14 mouse cellular contexts compared by ENCODE assay signal in genomic region chr12:106031916-106032315, GRCm38 (mm10). TPM values are rescaled to one million over a fixed set of nuclear protein-coding genes. Genes with fewer than 3 reads are reported as not detected.
A peak's percentile ranks its signal among the peaks of the same experiment; 100 is the strongest.
DNase-seq lines count a peak whose midpoint lies in the region; ATAC-seq lines count a peak whose summit lies in the region.
"Had no signal": no experiment of that assay in that cellular context is flagged by ENCODE, and none has a peak within 500 bp of the region (broad histone marks: within the 10 kb centered on the region; RNA-seq: fewer than 3 reads in every experiment).

No protein-coding gene starts in this region.

- no peak for DNase-seq in liver, embryonic 11.5 days (ENCODE audit: low spot score)
- DNase-seq in liver = no peak
- peak; percentile 47 for DNase-seq in T-cell, adult 2 months (ENCODE audit: low spot score)
- peak; percentile 85 for DNase-seq in induced T-regulatory cell, adult 2 months (ENCODE audit: low read depth)
- DNase-seq in natural killer cell, adult 2 months (ENCODE audit: low spot score in 2 of 2) = peak; percentile 31 to 39
- DNase-seq in adrenal gland, adult 8-10 months = no peak
- no peak for DNase-seq in kidney, postnatal 36 days
- DNase-seq in adrenal gland, postnatal 10 days = no peak
- DNase-seq: cerebellum, postnatal 14 days; kidney, adult 8-10 months; lung, postnatal 4 days; right cerebral cortex, adult 18-20 months had no signal

- H3K9me3 ChIP-seq in liver, embryonic 11.5 days (ENCODE audit: control insufficient read depth, low read length) = no peaks in the 10 kb centered on the region
- H3K9me3 ChIP-seq: limb, embryonic 12.5 days; neural tube, embryonic 12.5 days had no signal

- no peak overlapping the region for H3K9ac ChIP-seq in liver, embryonic 11.5 days (ENCODE audit: low read depth, low read length)
- H3K9ac ChIP-seq: limb, embryonic 12.5 days; neural tube, embryonic 12.5 days had no signal

- H3K36me3 ChIP-seq in liver, embryonic 11.5 days (ENCODE audit: control insufficient read depth, insufficient read depth, low read length) = peaks cover 6% of the 10 kb centered on the region; the same call in 1 of the 2 replicates

- H3K4me3 ChIP-seq in liver, embryonic 11.5 days (ENCODE audit: low read depth, low read length) = no peak overlapping the region
- H3K4me3 ChIP-seq: limb, embryonic 12.5 days; neural tube, embryonic 12.5 days had no signal

- H3K4me2 ChIP-seq in liver, embryonic 11.5 days = peak overlapping the region; percentile 25; the same call in 1 of the 2 replicates
- H3K4me2 ChIP-seq: limb, embryonic 12.5 days; neural tube, embryonic 12.5 days had no signal

- peaks cover 46% of the 10 kb centered on the region for H3K4me1 ChIP-seq in liver, embryonic 11.5 days (replicated peaks; ENCODE audit: control insufficient read depth, insufficient read depth, low read length)
- H3K4me1 ChIP-seq: neural tube, embryonic 12.5 days had no signal

- WGBS in liver, embryonic 11.5 days = 59% methylated on average over 9 of the region's 9 CpGs

- no peaks in the 10 kb centered on the region for H3K27me3 ChIP-seq in liver, embryonic 11.5 days (replicated peaks; ENCODE audit: control insufficient read depth, insufficient read depth, low read length)
- H3K27me3 ChIP-seq: limb, embryonic 12.5 days; neural tube, embryonic 12.5 days had no signal

- no peak overlapping the region; the same call in 1 of the 2 replicates for H3K27ac ChIP-seq in liver, embryonic 11.5 days (ENCODE audit: low read depth, low read length)
- H3K27ac ChIP-seq: limb, embryonic 12.5 days; neural tube, embryonic 12.5 days had no signal

- ATAC-seq in liver, embryonic 11.5 days (replicated peaks; ENCODE audit: low FRiP score) = no peak

RNA-seq across cellular contexts. Expression of gene Vrk1, which starts 21.9 kb away (rescaled TPM):
- 161 and 179 TPM in 2 replicates for polyA plus RNA-seq in liver, embryonic 11.5 days (2014; fragmentation: Nextera tagmentation; extraction: Ambion mirVana)
- total RNA-seq in adrenal gland, adult 8-10 months (2022) = 10 to 100 TPM; 16.4 to 18.0 (median 17.4) TPM
- 10 to 100 TPM; 23.3 to 25.1 TPM for total RNA-seq in adrenal gland, postnatal 10 days (2021)

Comparison
In these comparisons a context has a peak if more than half of its experiments do, and no peak if none do; other contexts are left out.
1. DNase-seq: peak in T-cell, adult 2 months (single experiment), induced T-regulatory cell, adult 2 months (single experiment) and natural killer cell, adult 2 months (2 of 2); none in liver, embryonic 11.5 days (single experiment), liver (single experiment), adrenal gland, adult 8-10 months (single experiment), kidney, postnatal 36 days (0 of 2) and adrenal gland, postnatal 10 days (single experiment).